Mouse (Mus musculus) kidney, adult 2 months (tissue): Measurements from ENCODE around the gene Fbxl3.

Experiments used
- CTCF ChIP-seq: fragments of 200-500 bp; conservative IDR thresholded peaks from 2 replicates; pipeline ENCODE4 v1.5.1; 2011; ENCODE audit warnings: low read depth, mild to moderate bottlenecking, control low read depth, low read length, moderate library complexity, mixed read lengths; ENCODE audit not compliant: insufficient read depth, insufficient read length
- POLR2A ChIP-seq: fragments of 200-500 bp; IDR thresholded peaks from one replicate; pipeline ENCODE4 v1.6.1; 2011; ENCODE audit warnings: low read depth, low read length, control low read depth

DNA sequence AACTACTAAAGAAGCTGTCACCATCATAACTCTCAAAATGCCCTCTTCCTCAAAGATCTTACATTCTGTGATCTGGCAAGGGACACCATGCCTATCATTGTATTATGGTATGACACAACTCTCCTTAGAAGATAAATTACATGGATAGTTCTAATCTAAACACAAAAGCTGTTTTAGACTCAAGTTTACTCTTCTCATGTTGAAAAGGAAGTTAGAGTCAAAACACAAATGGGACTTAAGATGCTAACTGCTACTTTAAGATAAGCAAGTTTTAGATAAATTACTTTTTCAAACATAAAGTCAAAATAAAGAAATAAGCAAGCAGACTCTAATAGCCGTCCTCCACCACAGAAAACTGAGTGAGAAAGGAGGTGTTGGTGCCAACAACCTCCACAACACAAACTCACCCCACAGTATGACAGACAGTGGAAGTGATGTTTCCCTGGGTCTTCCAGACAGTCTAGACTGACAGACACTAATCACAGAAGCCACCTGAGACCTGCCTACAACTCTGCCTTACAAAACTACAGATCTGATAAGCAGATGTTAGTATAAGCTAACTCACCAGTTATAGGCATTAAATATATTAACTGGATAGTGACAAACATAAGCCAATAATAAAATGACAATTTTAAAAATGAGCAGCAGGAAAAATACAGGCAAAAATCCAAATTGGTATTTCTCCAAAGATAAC is 13.4 kb downstream of the Fbxl3 start:
- TF ChIP-seq CTCF (no peak), POLR2A (no peak)
